8 mouse cellular contexts compared by ENCODE assay signal in the genomic region with DNA sequence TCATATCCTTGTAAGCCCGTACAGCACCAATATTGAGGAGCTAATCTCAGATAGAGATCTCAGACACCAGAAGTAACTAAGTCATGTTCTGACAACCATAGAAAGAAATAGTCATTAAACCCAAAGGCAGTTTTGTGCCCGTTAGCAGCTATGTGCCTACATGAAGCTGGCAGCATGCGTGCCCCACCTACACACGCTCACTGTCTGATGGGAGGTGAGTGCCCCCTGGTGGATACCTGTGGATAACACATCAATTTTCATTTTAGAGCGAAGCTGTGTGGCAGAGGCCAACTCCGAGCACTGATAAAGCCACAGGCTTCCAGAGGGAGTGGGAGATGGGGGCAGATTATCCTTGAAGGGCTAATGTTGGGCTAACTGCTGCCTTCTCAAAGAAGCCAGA. TPM values are rescaled to one million over a fixed set of nuclear protein-coding genes. Genes with fewer than 3 reads are reported as not detected.
A peak's percentile ranks its signal among the peaks of the same experiment; 100 is the strongest.
DNase-seq lines count a peak whose midpoint lies in the region; ATAC-seq and TF ChIP-seq lines count a peak whose summit lies in the region.

No protein-coding gene starts in this region.

- 20% methylated on average over 6 of the region's 6 CpGs for WGBS in heart, postnatal 0 days

- H3K9me3 ChIP-seq in CH12.LX (replicated peaks; ENCODE audit: low read length): no peaks in the 10 kb centered on the region
- no peaks in the 10 kb centered on the region for H3K9me3 ChIP-seq in heart, postnatal 0 days (replicated peaks; ENCODE audit: control insufficient read depth, low read length)

- no peak for TF ChIP-seq POLR2A in CH12.LX (IDR thresholded peaks at IDR 0.05; ENCODE audit: low read depth, low read length)

- dilution Hi-C loops in CH12.LX (cut with MboI; ENCODE audit: extremely low pct_ligation_motif_present, extremely low pct_unique_long_range_greater_than_20kb, low sequenced_read_pairs): no loop called here

- H3K27ac ChIP-seq in CH12.LX (ENCODE audit: insufficient read depth, low read depth): no peak overlapping the region
- no peak overlapping the region for H3K27ac ChIP-seq in heart, postnatal 0 days (ENCODE audit: low read depth)

- H3K9ac ChIP-seq in CH12.LX (ENCODE audit: insufficient read depth, low read depth): no peak overlapping the region
- H3K9ac ChIP-seq in heart, postnatal 0 days (replicated peaks; ENCODE audit: low read depth, low read length): no peak overlapping the region

- TF ChIP-seq EP300 in CH12.LX (IDR thresholded peaks at IDR 0.05; ENCODE audit: low read length): no peak
- no peak for TF ChIP-seq EP300 in heart, postnatal 0 days (IDR thresholded peaks at IDR 0.05; ENCODE audit: low read depth)

- peaks cover 0 to 5% of the 10 kb centered on the region in 2 experiments; a peak in 1 of 4 replicates for H3K4me1 ChIP-seq in CH12.LX (ENCODE audit: control insufficient read depth in 1 of 2, insufficient read depth in 2 of 2)
- no peaks in the 10 kb centered on the region for H3K4me1 ChIP-seq in heart, postnatal 0 days (ENCODE audit: control insufficient read depth, insufficient read depth)

- H3K4me2 ChIP-seq in CH12.LX (ENCODE audit: insufficient read depth, low read depth, poor library complexity, severe bottlenecking): no peak overlapping the region
- no peak overlapping the region for H3K4me2 ChIP-seq in heart, postnatal 0 days (ENCODE audit: low read depth, low read length)

- no peaks in the 10 kb centered on the region for H3K36me3 ChIP-seq in CH12.LX (replicated peaks in 1 of 2; ENCODE audit: control insufficient read depth in 1 of 2, insufficient read depth in 1 of 2, low read length in 1 of 2)
- no peaks in the 10 kb centered on the region for H3K36me3 ChIP-seq in heart, postnatal 0 days (replicated peaks; ENCODE audit: control insufficient read depth, insufficient read depth, low read length)

- peak; percentile 96 for TF ChIP-seq RAD21 in CH12.LX (IDR thresholded peaks at IDR 0.05; ENCODE audit: low read depth, low read length)

- H3K27me3 ChIP-seq in CH12.LX (replicated peaks): peaks cover 3% of the 10 kb centered on the region
- 0 out of 2 replicates have a peak, but pooled peaks cover 5% of the 10 kb centered on the region for H3K27me3 ChIP-seq in heart, postnatal 0 days (ENCODE audit: control insufficient read depth, insufficient read depth, low read length)

- no peak overlapping the region for H3K4me3 ChIP-seq in CH12.LX (replicated peaks in 1 of 3; ENCODE audit: low read depth in 2 of 3, low read length in 2 of 3, poor library complexity in 1 of 3)
- no peak overlapping the region for H3K4me3 ChIP-seq in heart, postnatal 0 days (ENCODE audit: low read depth, low read length)

- no peaks in the 10 kb centered on the region for H3K79me2 ChIP-seq in CH12.LX (replicated peaks; ENCODE audit: control insufficient read depth, extremely low read depth, insufficient read depth, poor library complexity, severe bottlenecking)

- in situ Hi-C loops in CH12.LX (cut with MboI; ENCODE audit: low pct_ligation_motif_present, low pct_unique_long_range_greater_than_20kb, low sequenced_read_pairs): no loop called here

- TF ChIP-seq CTCF in CH12.LX (conservative IDR thresholded peaks at IDR 0.05 in 1 of 2, IDR thresholded peaks at IDR 0.05 in 1 of 2; ENCODE audit: low read depth in 2 of 2, low read length in 2 of 2): peak; percentile 57 to 97
- peak; percentile 78 for TF ChIP-seq CTCF in heart, postnatal 0 days (IDR thresholded peaks at IDR 0.05; ENCODE audit: low read depth)

- peak; percentile 75 for DNase-seq in CH12.LX (ENCODE audit: extremely low read depth)
- peak; percentile 65 to 90 for DNase-seq in adrenal gland, adult (ENCODE audit: inconsistent age in 2 of 2, low spot score in 1 of 2)
- peak; percentile 78 for DNase-seq in embryo, embryonic 10.5 days (ENCODE audit: low spot score)
- DNase-seq in heart, postnatal 0 days (ENCODE audit: low spot score): peak; percentile 39
- DNase-seq in layer of hippocampus, adult 9-10 months (ENCODE audit: low spot score): peak; percentile 86
- DNase-seq in lung, postnatal 25 days (ENCODE audit: low spot score): peak; percentile 66
- peak; percentile 82 for DNase-seq in right cerebral cortex, adult 18-20 months
- peak; percentile 60 for DNase-seq in urinary bladder, postnatal 25 days (ENCODE audit: low spot score)

- no peak for ATAC-seq in heart, postnatal 0 days (ENCODE audit: insufficient read depth, low read depth)

TF ChIP-seq in CH12.LX, 34 proteins besides CTCF, POLR2A, EP300 and RAD21:
- TF ChIP-seq HCFC1 (IDR thresholded peaks at IDR 0.05; ENCODE audit: low read depth, low read length) (no peak), NRF1 (IDR thresholded peaks at IDR 0.05; ENCODE audit: low read depth, low read length) (no peak), ZNF384 (IDR thresholded peaks at IDR 0.05; ENCODE audit: low read depth, low read length) (no peak), BHLHE40 (IDR thresholded peaks at IDR 0.05; ENCODE audit: low read depth, low read length) (no peak), MYC (IDR thresholded peaks at IDR 0.05; ENCODE audit: low read depth, low read length) (peak; percentile 78; the same call in 1 of the 2 replicates), ETS1 (conservative IDR thresholded peaks at IDR 0.05; ENCODE audit: low read depth, low read length) (no peak), USF1 (IDR thresholded peaks at IDR 0.05; ENCODE audit: low read depth, low read length) (no peak), MAFK (IDR thresholded peaks at IDR 0.05; ENCODE audit: insufficient replicate concordance, low read length) (no peak), IRF4 (IDR thresholded peaks at IDR 0.05; ENCODE audit: low read depth, low read length) (no peak), GABPA (IDR thresholded peaks at IDR 0.05; ENCODE audit: insufficient replicate concordance, low read depth, low read length) (no peak), RCOR1 (conservative IDR thresholded peaks at IDR 0.05; ENCODE audit: low read depth, low read length) (no peak), POLR2AphosphoS2 (IDR thresholded peaks at IDR 0.05; ENCODE audit: low read depth, low read length) (no peak), JUND (conservative IDR thresholded peaks at IDR 0.05; ENCODE audit: low read depth, low read length) (no peak), MEF2A (IDR thresholded peaks at IDR 0.05; ENCODE audit: borderline replicate concordance, low read depth, low read length) (no peak), SMC3 (IDR thresholded peaks at IDR 0.05; ENCODE audit: low read depth, low read length) (peak; percentile 93), ELF1 (IDR thresholded peaks at IDR 0.05; ENCODE audit: low read depth, low read length) (no peak), PAX5 (IDR thresholded peaks at IDR 0.05; ENCODE audit: low read length) (no peak), TBP (conservative IDR thresholded peaks at IDR 0.05; ENCODE audit: low read depth, low read length) (no peak), ZC3H11A (IDR thresholded peaks at IDR 0.05; ENCODE audit: low read depth, low read length) (peak; percentile 76), UBTF (IDR thresholded peaks at IDR 0.05; ENCODE audit: low read depth, low read length) (no peak), MAZ (IDR thresholded peaks at IDR 0.05; ENCODE audit: low read depth, low read length) (no peak), CHD2 (IDR thresholded peaks at IDR 0.05; ENCODE audit: low read length) (no peak), MXI1 (IDR thresholded peaks at IDR 0.05; ENCODE audit: low read depth, low read length) (peak; percentile 43; the same call in 1 of the 2 replicates), USF2 (conservative IDR thresholded peaks at IDR 0.05; ENCODE audit: low read depth, low read length) (no peak), JUN (IDR thresholded peaks at IDR 0.05; ENCODE audit: insufficient read depth, low read depth, low read length) (no peak), MAX (IDR thresholded peaks at IDR 0.05; ENCODE audit: low read length) (peak; percentile 51; the same call in 1 of the 2 replicates), NELFE (IDR thresholded peaks at IDR 0.05; ENCODE audit: low read depth, low read length) (no peak), ZMIZ1 (IDR thresholded peaks at IDR 0.05; ENCODE audit: low read depth, low read length) (no peak), ZKSCAN1 (IDR thresholded peaks at IDR 0.05; ENCODE audit: borderline replicate concordance, low read depth, low read length) (no peak), CHD1 (IDR thresholded peaks at IDR 0.05; ENCODE audit: low read depth, low read length) (no peak), KAT2A (IDR thresholded peaks at IDR 0.05; ENCODE audit: insufficient replicate concordance, low read length) (no peak), TCF12 (IDR thresholded peaks at IDR 0.05; ENCODE audit: low read depth, low read length) (no peak), E2F4 (IDR thresholded peaks at IDR 0.05; ENCODE audit: insufficient replicate concordance, low read depth, low read length) (no peak), SIN3A (IDR thresholded peaks at IDR 0.05; ENCODE audit: low read length) (no peak)

RNA-seq across cellular contexts. Expression of a gene that starts 12.5 kb away (rescaled TPM):
- total RNA-seq in CH12.LX (2012; rRNA removed) (not detected in 2 replicates), CH12.LX (2014; rRNA removed) (0.28 TPM in 1 of 2 replicates, not detected in the other)
- 0.83 and 1.0 TPM in 2 replicates for polyA plus RNA-seq in CH12.LX (2012; ENCODE audit: insufficient read length, low read depth)
- total RNA-seq in heart, postnatal 0 days (2014; rRNA removed; ENCODE audit: low replicate concordance): not detected in 2 replicates
- 0.41 and 0.62 TPM in 2 replicates for polyA plus RNA-seq in heart, postnatal 0 days (2015; fragmentation: Nextera tagmentation; extraction: Ambion mirVana)

RNA-seq across cellular contexts. Expression of a gene that starts 34.2 kb away (rescaled TPM):
- 0.08 TPM in 1 of 2 replicates, not detected in the other for total RNA-seq in CH12.LX (2012; rRNA removed)
- 0.14 TPM in 1 of 2 replicates, not detected in the other for total RNA-seq in CH12.LX (2014; rRNA removed)
- 0.11 TPM in 1 of 2 replicates, not detected in the other for polyA plus RNA-seq in CH12.LX (2012; ENCODE audit: insufficient read length, low read depth)
- total RNA-seq in heart, postnatal 0 days (2014; rRNA removed; ENCODE audit: low replicate concordance): not detected in 2 replicates
- polyA plus RNA-seq in heart, postnatal 0 days (2015; fragmentation: Nextera tagmentation; extraction: Ambion mirVana): not detected in 2 replicates

RNA-seq across cellular contexts. Expression of a gene that starts 56.5 kb away (rescaled TPM):
- total RNA-seq in CH12.LX (2012; rRNA removed) (1.1 and 1.2 TPM in 2 replicates), CH12.LX (2014; rRNA removed) (1.9 and 2.0 TPM in 2 replicates)
- 4.8 and 5.6 TPM in 2 replicates for polyA plus RNA-seq in CH12.LX (2012; ENCODE audit: insufficient read length, low read depth)
- total RNA-seq in heart, postnatal 0 days (2014; rRNA removed; ENCODE audit: low replicate concordance): not detected in 2 replicates
- polyA plus RNA-seq in heart, postnatal 0 days (2015; fragmentation: Nextera tagmentation; extraction: Ambion mirVana): not detected in 2 replicates
